Mouse (Mus musculus): ENCODE results near the gene Stx6. TPM values are rescaled to one million over a fixed set of nuclear protein-coding genes. Genes with fewer than 3 reads are reported as not detected.

Stx6 gene
- polyA plus RNA-seq, 1 experiment, result 115 TPM

GRCm38 (mm10) chr1:155223036-155223435 is 64.5 kb downstream of the Stx6 start:
- TF ChIP-seq CTCF (IDR thresholded peaks at IDR 0.05; ENCODE audit: borderline replicate concordance, extremely low read depth, insufficient read depth, insufficient read length) (no peak), POLR2A (IDR thresholded peaks at IDR 0.05; ENCODE audit: borderline replicate concordance, extremely low read depth, insufficient read depth, insufficient read length, poor library complexity, severe bottlenecking) (no peak)
- no peak for DNase-seq (ENCODE audit: low read depth)

- DNase-seq (ENCODE audit: low read depth), result peak; percentile 92
- TF ChIP-seq POLR2A (IDR thresholded peaks at IDR 0.05; ENCODE audit: borderline replicate concordance, extremely low read depth, insufficient read depth, insufficient read length, poor library complexity, severe bottlenecking) (no peak), CTCF (IDR thresholded peaks at IDR 0.05; ENCODE audit: borderline replicate concordance, extremely low read depth, insufficient read depth, insufficient read length) (peak; percentile 92)
Measured at GRCm38 (mm10) chr1:155223849-155224554, 65.5 kb downstream of the Stx6 start.

- TF ChIP-seq POLR2A (IDR thresholded peaks at IDR 0.05; ENCODE audit: borderline replicate concordance, extremely low read depth, insufficient read depth, insufficient read length, poor library complexity, severe bottlenecking), result no peak
- TF ChIP-seq CTCF (IDR thresholded peaks at IDR 0.05; ENCODE audit: borderline replicate concordance, extremely low read depth, insufficient read depth, insufficient read length), result no peak
- DNase-seq (ENCODE audit: low read depth), result peak; percentile 87
Measured at GRCm38 (mm10) chr1:155229464-155230411, 71.2 kb downstream of the Stx6 start.

GRCm38 (mm10) chr1:155232385-155232784 is 73.9 kb downstream of the Stx6 start:
- TF ChIP-seq CTCF (IDR thresholded peaks at IDR 0.05; ENCODE audit: borderline replicate concordance, extremely low read depth, insufficient read depth, insufficient read length), result no peak
- no peak for TF ChIP-seq POLR2A (IDR thresholded peaks at IDR 0.05; ENCODE audit: borderline replicate concordance, extremely low read depth, insufficient read depth, insufficient read length, poor library complexity, severe bottlenecking)
- DNase-seq (ENCODE audit: low read depth), result no peak

- TF ChIP-seq POLR2A (IDR thresholded peaks at IDR 0.05; ENCODE audit: borderline replicate concordance, extremely low read depth, insufficient read depth, insufficient read length, poor library complexity, severe bottlenecking) (no peak), CTCF (IDR thresholded peaks at IDR 0.05; ENCODE audit: borderline replicate concordance, extremely low read depth, insufficient read depth, insufficient read length) (no peak)
- DNase-seq (ENCODE audit: low read depth), result no peak
Measured at GRCm38 (mm10) chr1:155232786-155233185, 74.3 kb downstream of the Stx6 start.

GRCm38 (mm10) chr1:155233378-155233777 is 74.9 kb downstream of the Stx6 start:
- TF ChIP-seq CTCF (IDR thresholded peaks at IDR 0.05; ENCODE audit: borderline replicate concordance, extremely low read depth, insufficient read depth, insufficient read length), result no peak
- no peak for TF ChIP-seq POLR2A (IDR thresholded peaks at IDR 0.05; ENCODE audit: borderline replicate concordance, extremely low read depth, insufficient read depth, insufficient read length, poor library complexity, severe bottlenecking)
- no peak for DNase-seq (ENCODE audit: low read depth)

- TF ChIP-seq CTCF (IDR thresholded peaks at IDR 0.05; ENCODE audit: borderline replicate concordance, extremely low read depth, insufficient read depth, insufficient read length) (no peak), POLR2A (IDR thresholded peaks at IDR 0.05; ENCODE audit: borderline replicate concordance, extremely low read depth, insufficient read depth, insufficient read length, poor library complexity, severe bottlenecking) (no peak)
- DNase-seq (ENCODE audit: low read depth), result peak; percentile 90
Measured at GRCm38 (mm10) chr1:155233931-155234607, 75.6 kb downstream of the Stx6 start.

GRCm38 (mm10) chr1:155235641-155236040 is 77.1 kb downstream of the Stx6 start:
- TF ChIP-seq CTCF (IDR thresholded peaks at IDR 0.05; ENCODE audit: borderline replicate concordance, extremely low read depth, insufficient read depth, insufficient read length) (no peak), POLR2A (IDR thresholded peaks at IDR 0.05; ENCODE audit: borderline replicate concordance, extremely low read depth, insufficient read depth, insufficient read length, poor library complexity, severe bottlenecking) (no peak)
- no peak for DNase-seq (ENCODE audit: low read depth)

GRCm38 (mm10) chr1:155236306-155237024 is 78.0 kb downstream of the Stx6 start:
- TF ChIP-seq POLR2A (IDR thresholded peaks at IDR 0.05; ENCODE audit: borderline replicate concordance, extremely low read depth, insufficient read depth, insufficient read length, poor library complexity, severe bottlenecking), result no peak
- no peak for TF ChIP-seq CTCF (IDR thresholded peaks at IDR 0.05; ENCODE audit: borderline replicate concordance, extremely low read depth, insufficient read depth, insufficient read length)
- no peak for DNase-seq (ENCODE audit: low read depth)

- DNase-seq (ENCODE audit: low read depth), result no peak
- TF ChIP-seq POLR2A (IDR thresholded peaks at IDR 0.05; ENCODE audit: borderline replicate concordance, extremely low read depth, insufficient read depth, insufficient read length, poor library complexity, severe bottlenecking), result no peak
- TF ChIP-seq CTCF (IDR thresholded peaks at IDR 0.05; ENCODE audit: borderline replicate concordance, extremely low read depth, insufficient read depth, insufficient read length), result no peak
Measured at GRCm38 (mm10) chr1:155237390-155237789, 78.9 kb downstream of the Stx6 start.
